Mouse (Mus musculus): Measurements from ENCODE around the gene Ccdc32. TPM values are rescaled to one million over a fixed set of nuclear protein-coding genes. Genes with fewer than 3 reads are reported as not detected.
A peak's percentile ranks its signal among the peaks of the same experiment; 100 is the strongest.
"Not testable (repeated sequence)": the region's sequence is repeated elsewhere in the genome, so short reads cannot be mapped to it uniquely, and the experiment has no call there.

Gene Ccdc32
- polyA plus RNA-seq, 1 experiment: 7.5 TPM

GRCm38 (mm10) chr2:119017647-119018046, 11.5 kb downstream of the Ccdc32 start:
- H3K4me3 ChIP-seq (replicated peaks; ENCODE audit: extremely low read depth, low read depth, low read length): no peak overlapping the region
- DNase-seq: no peak
- peak; percentile 9; the same call in 1 of the 2 replicates for TF ChIP-seq CTCF (IDR thresholded peaks at IDR 0.05; ENCODE audit: insufficient read depth, low read length)
- TF ChIP-seq POLR2A (IDR thresholded peaks at IDR 0.05; ENCODE audit: borderline replicate concordance, extremely low read depth, low read depth, low read length): no peak
- peaks cover 3% of the 10 kb centered on the region; the same call in 1 of the 2 replicates for H3K4me1 ChIP-seq (ENCODE audit: control insufficient read depth, insufficient read depth, low read length)
- 96% methylated on average over 3 of the region's 3 CpGs for WGBS

- not testable (repeated sequence) for DNase-seq; H3K4me3 ChIP-seq (replicated peaks; ENCODE audit: extremely low read depth, low read depth, low read length); H3K4me1 ChIP-seq (ENCODE audit: control insufficient read depth, insufficient read depth, low read length)
- 80% methylated on average over 4 of the region's 4 CpGs for WGBS
Measured at GRCm38 (mm10) chr2:119016312-119016711, 12.9 kb downstream of the Ccdc32 start.

DNA sequence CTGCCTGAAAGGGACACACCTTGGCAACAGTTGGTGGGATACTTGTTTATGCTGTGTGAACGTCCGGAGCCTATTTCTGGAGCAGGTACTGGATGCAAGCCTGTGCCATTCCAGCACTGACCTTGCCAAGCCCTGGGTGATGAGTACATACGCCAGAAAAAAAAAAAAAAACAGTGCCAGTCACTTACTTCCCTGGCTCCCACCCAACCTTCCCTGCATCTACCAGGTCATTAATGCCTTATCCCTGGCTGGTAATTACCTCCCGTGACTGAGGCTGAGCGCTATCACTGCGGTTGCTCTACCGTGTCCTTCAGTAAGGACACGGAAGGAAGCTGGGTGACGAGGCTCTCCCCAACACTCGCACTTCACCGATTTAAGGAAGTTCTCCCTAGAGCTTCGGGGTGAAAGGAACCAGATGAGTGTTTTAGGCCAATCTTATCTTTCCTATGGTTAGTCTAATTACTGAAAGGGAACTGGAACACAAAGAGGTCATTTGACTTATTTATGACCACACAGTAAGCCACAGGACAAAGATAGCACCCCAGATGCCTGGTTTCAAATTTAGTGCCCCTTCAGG, 13.5 kb downstream of the Ccdc32 start:
- 45% methylated on average over 12 of the region's 12 CpGs for WGBS

GRCm38 (mm10) chr2:119014989-119015388, 14.2 kb downstream of the Ccdc32 start:
- TF ChIP-seq POLR2A (IDR thresholded peaks at IDR 0.05; ENCODE audit: borderline replicate concordance, extremely low read depth, low read depth, low read length): no peak
- no peak for TF ChIP-seq CTCF (IDR thresholded peaks at IDR 0.05; ENCODE audit: insufficient read depth, low read length)
- 53% methylated on average over 7 of the region's 7 CpGs for WGBS
- DNase-seq: peak; percentile 11
- Histone ChIP-seq H3K4me1 (ENCODE audit: control insufficient read depth, insufficient read depth, low read length) (peaks cover 3% of the 10 kb centered on the region; the same call in 1 of the 2 replicates), H3K4me3 (replicated peaks; ENCODE audit: extremely low read depth, low read depth, low read length) (no peak overlapping the region)

More for the DNA sequence above, 13.5 kb downstream of the Ccdc32 start:
- Histone ChIP-seq H3K4me3 (replicated peaks; ENCODE audit: extremely low read depth, low read depth, low read length) (peak overlapping the region; percentile 6), H3K4me1 (ENCODE audit: control insufficient read depth, insufficient read depth, low read length) (peaks cover 3% of the 10 kb centered on the region; the same call in 1 of the 2 replicates)
- TF ChIP-seq CTCF (IDR thresholded peaks at IDR 0.05; ENCODE audit: insufficient read depth, low read length) (no peak), POLR2A (IDR thresholded peaks at IDR 0.05; ENCODE audit: borderline replicate concordance, extremely low read depth, low read depth, low read length) (no peak)
- DNase-seq: peak; percentile 9

GRCm38 (mm10) chr2:119009376-119009775, 19.8 kb downstream of the Ccdc32 start:
- DNase-seq: no peak
- TF ChIP-seq POLR2A (IDR thresholded peaks at IDR 0.05; ENCODE audit: borderline replicate concordance, extremely low read depth, low read depth, low read length) (no peak), CTCF (IDR thresholded peaks at IDR 0.05; ENCODE audit: insufficient read depth, low read length) (no peak)
- WGBS: 88% methylated on average over 2 of the region's 2 CpGs
- no peak overlapping the region for H3K4me3 ChIP-seq (replicated peaks; ENCODE audit: extremely low read depth, low read depth, low read length)
- no peaks in the 10 kb centered on the region for H3K4me1 ChIP-seq (ENCODE audit: control insufficient read depth, insufficient read depth, low read length)

GRCm38 (mm10) chr2:119006886-119007285, 22.3 kb downstream of the Ccdc32 start:
- DNase-seq: no peak
- no peaks in the 10 kb centered on the region for H3K4me1 ChIP-seq (ENCODE audit: control insufficient read depth, insufficient read depth, low read length)
- H3K4me3 ChIP-seq (replicated peaks; ENCODE audit: extremely low read depth, low read depth, low read length): no peak overlapping the region
- 78% methylated on average over 7 of the region's 7 CpGs for WGBS
- TF ChIP-seq CTCF (IDR thresholded peaks at IDR 0.05; ENCODE audit: insufficient read depth, low read length) (no peak), POLR2A (IDR thresholded peaks at IDR 0.05; ENCODE audit: borderline replicate concordance, extremely low read depth, low read depth, low read length) (no peak)

DNA sequence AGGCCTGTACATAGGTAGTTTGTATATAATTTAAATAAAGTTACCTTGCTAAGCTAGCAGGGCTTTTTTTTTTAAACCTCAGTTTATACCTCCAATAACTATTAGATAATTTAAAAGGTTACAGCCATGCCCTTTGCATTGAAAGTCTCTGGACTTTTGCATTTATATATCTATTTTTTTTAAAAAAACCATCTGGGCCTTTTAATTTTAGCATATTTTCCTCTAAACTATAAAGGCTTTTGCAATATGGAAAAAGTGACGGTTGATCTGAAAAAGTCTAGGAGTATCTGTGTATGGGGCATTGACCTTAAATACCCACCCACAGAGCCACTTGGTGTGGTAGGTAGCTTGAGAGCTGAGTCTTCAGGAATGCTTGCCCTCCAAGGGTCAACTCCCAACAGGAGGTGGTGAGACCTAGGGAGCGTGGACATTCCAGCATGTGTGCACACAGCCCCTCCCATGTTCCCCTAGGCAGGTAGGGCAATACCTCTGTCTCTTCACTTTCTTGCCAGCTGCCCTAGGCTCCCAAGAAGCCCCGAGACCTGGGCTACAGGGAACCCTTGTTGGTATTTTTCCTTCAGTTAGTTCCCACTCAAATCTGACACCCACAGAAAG, 30.1 kb downstream of the Ccdc32 start:
- Histone ChIP-seq H3K4me1 (ENCODE audit: control insufficient read depth, insufficient read depth, low read length) (no peaks in the 10 kb centered on the region), H3K4me3 (replicated peaks; ENCODE audit: extremely low read depth, low read depth, low read length) (no peak overlapping the region)
- DNase-seq: no peak
- TF ChIP-seq CTCF (IDR thresholded peaks at IDR 0.05; ENCODE audit: insufficient read depth, low read length) (no peak), POLR2A (IDR thresholded peaks at IDR 0.05; ENCODE audit: borderline replicate concordance, extremely low read depth, low read depth, low read length) (no peak)
- 69% methylated on average over 3 of the region's 3 CpGs for WGBS

DNA sequence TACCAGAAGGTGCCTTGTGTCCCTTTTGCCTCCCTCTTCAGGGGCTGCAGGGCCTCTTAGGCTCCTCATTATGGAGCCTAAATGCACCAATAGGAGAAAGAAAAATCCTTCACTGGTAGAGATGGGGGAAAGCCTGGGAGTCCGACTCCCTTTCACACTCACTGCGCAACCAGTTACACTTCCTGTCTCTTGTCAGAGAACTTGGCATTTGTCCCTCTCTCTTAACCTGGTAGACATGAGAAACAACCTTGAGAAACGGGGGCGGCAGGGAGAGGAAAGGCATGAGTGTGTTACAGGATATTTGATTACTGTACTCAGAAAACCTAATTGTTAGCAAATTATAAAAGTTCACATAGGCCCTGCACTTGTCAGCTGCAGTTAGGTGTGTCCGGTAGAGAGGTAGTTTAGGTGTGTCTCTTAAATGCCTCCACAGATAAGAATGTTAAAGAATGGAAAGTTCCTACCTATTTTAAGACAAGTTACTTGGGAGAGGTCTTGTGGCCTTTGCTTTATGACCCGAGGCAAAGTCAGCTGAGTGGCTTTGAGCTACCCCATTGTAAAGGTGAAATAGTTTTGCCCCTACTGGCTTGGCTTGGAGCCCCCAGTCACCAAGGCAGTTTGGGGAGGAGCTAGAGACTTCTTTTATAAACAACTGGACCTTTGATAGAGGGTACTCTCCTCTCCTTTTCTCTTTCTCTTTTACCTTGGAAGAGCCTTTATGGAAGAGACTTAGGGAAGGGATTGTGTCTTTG, 30.9 kb downstream of the Ccdc32 start:
- no peaks in the 10 kb centered on the region for H3K4me1 ChIP-seq (ENCODE audit: control insufficient read depth, insufficient read depth, low read length)
- TF ChIP-seq CTCF (IDR thresholded peaks at IDR 0.05; ENCODE audit: insufficient read depth, low read length): no peak
- no peak for TF ChIP-seq POLR2A (IDR thresholded peaks at IDR 0.05; ENCODE audit: borderline replicate concordance, extremely low read depth, low read depth, low read length)
- H3K4me3 ChIP-seq (replicated peaks; ENCODE audit: extremely low read depth, low read depth, low read length): no peak overlapping the region
- DNase-seq: no peak
- 38% methylated on average over 6 of the region's 6 CpGs for WGBS

GRCm38 (mm10) chr2:118996798-118997105, 32.4 kb downstream of the Ccdc32 start:
- Histone ChIP-seq H3K4me1 (ENCODE audit: control insufficient read depth, insufficient read depth, low read length) (no peaks in the 10 kb centered on the region), H3K4me3 (replicated peaks; ENCODE audit: extremely low read depth, low read depth, low read length) (no peak overlapping the region)
- no peak for DNase-seq
- TF ChIP-seq POLR2A (IDR thresholded peaks at IDR 0.05; ENCODE audit: borderline replicate concordance, extremely low read depth, low read depth, low read length): no peak
- TF ChIP-seq CTCF (IDR thresholded peaks at IDR 0.05; ENCODE audit: insufficient read depth, low read length): no peak
- 45% methylated on average over 1 of the region's 1 CpGs for WGBS

All from lung, adult 2 months (tissue).